ENCODE assay signal across 8 mouse cellular contexts in genomic region chr8:111258631-111259407, GRCm38 (mm10). TPM values are rescaled to one million over a fixed set of nuclear protein-coding genes. Genes with fewer than 3 reads are reported as not detected.
DNase-seq lines count a peak whose midpoint lies in the region; ATAC-seq and TF ChIP-seq lines count a peak whose summit lies in the region.

Gene Glg1 (minus strand): TSS chr8:111259216.

- DNase-seq in gastrocnemius, adult 8-10 months (ENCODE audit: low spot score in 2 of 2) = peak; percentile 89 to 90
- DNase-seq in hindlimb bud, embryonic 11.5 days (ENCODE audit: extremely low spot score, low read depth, low spot score) = peak; percentile 74
- DNase-seq in left cerebral cortex, adult 8-10 months (ENCODE audit: low spot score in 2 of 2) = peak; percentile 84 to 85
- DNase-seq in right cerebral cortex, postnatal 10 days (ENCODE audit: low spot score in 2 of 2) = peak; percentile 95 to 96
- peak; percentile 97 for DNase-seq in urinary bladder, postnatal 25 days (ENCODE audit: low spot score)

- H3K36me3 ChIP-seq in megakaryocyte, embryonic 14.5 days (replicated peaks; ENCODE audit: low read length) = peaks cover 16% of the 10 kb centered on the region

- peak; percentile 96 for TF ChIP-seq POLR2A in cortical plate, adult 2 months (IDR thresholded peaks at IDR 0.05; ENCODE audit: extremely low read depth, insufficient read depth, low read length)

- peak; percentile 86 for ATAC-seq in activated CD4-positive, CD25-positive, alpha-beta regulatory T cell, adult 4 months

- no peaks in the 10 kb centered on the region for H3K4me1 ChIP-seq in cortical plate, adult 2 months (ENCODE audit: control insufficient read depth, insufficient read depth, low read length)
- H3K4me1 ChIP-seq in megakaryocyte, embryonic 14.5 days = peaks cover 34% of the 10 kb centered on the region

- peak within 1 kb of the TSS; percentile 76 for H3K4me3 ChIP-seq in cortical plate, adult 2 months (ENCODE audit: insufficient read depth, low read length)
- peak within 1 kb of the TSS; percentile 94 for H3K4me3 ChIP-seq in megakaryocyte, embryonic 14.5 days (replicated peaks)

- 0 out of 2 replicates have a peak, but pooled peaks cover 3% of the 10 kb centered on the region for H3K9me3 ChIP-seq in megakaryocyte, embryonic 14.5 days

- H3K27me3 ChIP-seq in megakaryocyte, embryonic 14.5 days (replicated peaks) = peaks cover 9% of the 10 kb centered on the region

- peak within 1 kb of the TSS; percentile 90 for H3K27ac ChIP-seq in cortical plate, adult 2 months (ENCODE audit: insufficient read depth, low read length)

- no peak for TF ChIP-seq CTCF in cortical plate, adult 2 months (IDR thresholded peaks at IDR 0.05; ENCODE audit: extremely low read depth, insufficient read depth, low read length)

RNA-seq across cellular contexts. Expression of gene Glg1, which starts in this region (rescaled TPM):
- polyA plus RNA-seq in activated CD4-positive, CD25-positive, alpha-beta regulatory T cell, adult 4 months (2017; shearing (Covaris generic)) = 10 to 100 TPM; 28.3 to 28.7 TPM
- 66.2 and 69.3 TPM in 2 replicates for polyA plus RNA-seq in cortical plate, adult 2 months (2012; rRNA removed)
- total RNA-seq in gastrocnemius, adult 8-10 months (2022) = 10 to 100 TPM; 31.4 to 34.4 (median 32.8) TPM
- 100 to 1,000 TPM; 139 to 145 (median 142) TPM for total RNA-seq in left cerebral cortex, adult 8-10 months (2022)
- polyA plus RNA-seq in megakaryocyte, embryonic 14.5 days (2012; ENCODE audit: insufficient read depth, low replicate concordance) = 18.0 and 27.3 TPM in 2 replicates

Comparison
In these comparisons a context has a peak if more than half of its experiments do, and no peak if none do; other contexts are left out.
1. Peak in every context shown above with its lines: DNase-seq, ATAC-seq, H3K4me3 ChIP-seq and H3K27ac ChIP-seq.